Mouse (Mus musculus) E14TG2a.4 (cell line): Measurements from ENCODE around the gene Gria4.

Source experiments
- H3K27me3 ChIP-seq: 2 replicates; pipeline ENCODE4 v1.6.1; 2014; ENCODE audit warnings: low read length, control low read depth; ENCODE audit not compliant: insufficient read depth
- H3K36me3 ChIP-seq: 2 replicates; pipeline ENCODE4 v1.6.1; 2014; ENCODE audit warnings: low read length, control low read depth; ENCODE audit not compliant: insufficient read depth
- H3K4me1 ChIP-seq: replicated peaks from 2 replicates; pipeline ENCODE4 v1.6.1; 2014; ENCODE audit warnings: low read depth, low read length, control low read depth
- H3K4me3 ChIP-seq: replicated peaks from 2 replicates; pipeline ENCODE4 v1.5.1; 2014; ENCODE audit warnings: mild to moderate bottlenecking, low read length
- H3K9me3 ChIP-seq: 2 replicates; pipeline ENCODE4 v1.6.1; 2014; ENCODE audit warnings: low read length, control low read depth
- CTCF ChIP-seq: conservative IDR thresholded peaks from 2 replicates; pipeline ENCODE4 v1.5.1; 2014; ENCODE audit warnings: low read length
- NANOG ChIP-seq: IDR thresholded peaks from 2 replicates; pipeline ENCODE4 v1.6.1; 2014; ENCODE audit warnings: borderline replicate concordance, low read length, mixed read lengths
- POU5F1 ChIP-seq: IDR thresholded peaks from 2 replicates; pipeline ENCODE4 v1.6.1; 2014; ENCODE audit warnings: low read length, borderline replicate concordance

The Gria4 gene

GRCm38 (mm10) chr9:4631910-4632309 lies 164.1 kb downstream of the Gria4 start:
- TF ChIP-seq NANOG (no peak), POU5F1 (no peak), CTCF (no peak)
- no peaks in the 10 kb centered on the region for H3K9me3 ChIP-seq
- H3K36me3 ChIP-seq: no peaks in the 10 kb centered on the region
- no peaks in the 10 kb centered on the region for H3K4me1 ChIP-seq
- H3K4me3 ChIP-seq: no peak overlapping the region
- no peaks in the 10 kb centered on the region for H3K27me3 ChIP-seq

DNA sequence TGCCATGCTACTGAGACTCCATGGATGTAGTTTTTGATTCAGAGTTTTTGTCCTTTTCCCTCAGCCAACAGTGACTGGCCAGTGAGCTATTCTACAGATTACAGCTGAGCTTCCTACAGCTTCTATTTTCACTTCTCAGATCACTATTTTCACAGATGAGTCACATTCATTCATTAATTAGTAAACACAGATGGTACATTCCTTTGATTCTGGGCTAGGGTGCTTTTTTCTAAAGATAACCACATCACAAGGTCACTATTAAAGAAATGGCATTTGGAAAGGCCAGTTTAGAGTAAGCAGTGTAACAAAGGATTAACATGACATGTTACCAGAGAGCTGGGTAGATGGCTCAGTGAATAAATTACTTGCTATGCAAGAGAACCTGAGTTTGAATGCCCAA lies 180.7 kb downstream of the Gria4 start:
- TF ChIP-seq CTCF: no peak
- no peak for TF ChIP-seq NANOG
- TF ChIP-seq POU5F1: no peak
- Histone ChIP-seq H3K4me1 (no peaks in the 10 kb centered on the region), H3K4me3 (no peak overlapping the region), H3K27me3 (no peaks in the 10 kb centered on the region), H3K9me3 (no peaks in the 10 kb centered on the region), H3K36me3 (no peaks in the 10 kb centered on the region)

- H3K36me3 ChIP-seq: no peaks in the 10 kb centered on the region
- TF ChIP-seq NANOG: no peak
- no peaks in the 10 kb centered on the region for H3K9me3 ChIP-seq
These were observed 190.7 kb downstream of the Gria4 start for GRCm38 (mm10) chr9:4605354-4605753.

GRCm38 (mm10) chr9:4604236-4604635 lies 191.8 kb downstream of the Gria4 start:
- Histone ChIP-seq H3K27me3 (no peaks in the 10 kb centered on the region), H3K36me3 (no peaks in the 10 kb centered on the region), H3K4me3 (no peak overlapping the region), H3K4me1 (no peaks in the 10 kb centered on the region), H3K9me3 (no peaks in the 10 kb centered on the region)
- no peak for TF ChIP-seq NANOG
- no peak for TF ChIP-seq POU5F1
- TF ChIP-seq CTCF: no peak

More at GRCm38 (mm10) chr9:4605354-4605753, 190.7 kb downstream of the Gria4 start:
- Histone ChIP-seq H3K27me3 (no peaks in the 10 kb centered on the region), H3K4me3 (no peak overlapping the region), H3K4me1 (no peaks in the 10 kb centered on the region)

DNA sequence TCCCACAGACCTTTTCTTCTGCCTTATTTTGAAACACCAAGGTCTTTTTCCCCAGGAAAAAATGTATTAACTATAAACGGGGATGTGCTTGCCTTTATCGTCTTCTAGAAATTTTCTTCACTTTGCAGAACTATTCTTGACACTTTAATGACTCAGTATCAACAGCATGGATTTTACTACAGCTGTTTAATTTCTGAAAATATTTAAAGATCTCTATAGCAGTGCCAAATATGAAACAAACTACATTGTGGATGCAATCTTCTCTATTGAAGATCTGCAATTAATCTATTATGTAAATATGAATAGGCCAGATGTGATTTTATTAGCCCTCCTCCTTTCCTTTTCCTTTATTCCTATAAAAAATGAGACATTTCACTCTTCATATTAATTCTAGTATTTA lies 194.2 kb downstream of the Gria4 start:
- Histone ChIP-seq H3K36me3 (no peaks in the 10 kb centered on the region), H3K4me1 (no peaks in the 10 kb centered on the region), H3K4me3 (no peak overlapping the region), H3K9me3 (no peaks in the 10 kb centered on the region), H3K27me3 (no peaks in the 10 kb centered on the region)
- no peak for TF ChIP-seq CTCF
- TF ChIP-seq NANOG: no peak

DNA sequence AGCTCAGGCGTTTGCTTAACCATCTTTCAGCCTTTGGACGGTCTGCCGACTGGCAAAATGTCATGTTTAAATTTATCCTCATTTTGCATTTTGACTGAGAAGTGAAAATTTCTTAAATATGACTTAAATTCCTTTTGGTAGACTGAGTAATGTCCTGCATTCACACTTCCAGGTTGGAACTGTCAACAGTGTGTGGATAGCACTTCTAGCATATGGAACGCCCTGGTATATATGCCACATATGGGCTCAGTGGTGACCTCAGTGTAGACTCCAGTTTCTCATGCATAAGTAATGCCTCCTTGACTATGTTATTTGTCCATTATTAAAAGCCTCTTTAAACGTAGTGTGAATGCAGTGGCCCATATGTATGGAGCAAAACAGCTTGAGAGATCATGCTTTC lies 222.4 kb downstream of the Gria4 start:
- no peaks in the 10 kb centered on the region for H3K36me3 ChIP-seq
- no peak overlapping the region for H3K4me3 ChIP-seq
- H3K4me1 ChIP-seq: no peaks in the 10 kb centered on the region
- H3K9me3 ChIP-seq: no peaks in the 10 kb centered on the region
- H3K27me3 ChIP-seq: no peaks in the 10 kb centered on the region
- TF ChIP-seq NANOG (no peak), CTCF (no peak), POU5F1 (no peak)

- Histone ChIP-seq H3K4me1 (no peaks in the 10 kb centered on the region), H3K9me3 (no peaks in the 10 kb centered on the region), H3K27me3 (no peaks in the 10 kb centered on the region), H3K4me3 (no peak overlapping the region), H3K36me3 (no peaks in the 10 kb centered on the region)
- no peak for TF ChIP-seq POU5F1
- TF ChIP-seq CTCF: no peak
- TF ChIP-seq NANOG: no peak
These were observed 240.5 kb downstream of the Gria4 start for GRCm38 (mm10) chr9:4555415-4555959.

DNA sequence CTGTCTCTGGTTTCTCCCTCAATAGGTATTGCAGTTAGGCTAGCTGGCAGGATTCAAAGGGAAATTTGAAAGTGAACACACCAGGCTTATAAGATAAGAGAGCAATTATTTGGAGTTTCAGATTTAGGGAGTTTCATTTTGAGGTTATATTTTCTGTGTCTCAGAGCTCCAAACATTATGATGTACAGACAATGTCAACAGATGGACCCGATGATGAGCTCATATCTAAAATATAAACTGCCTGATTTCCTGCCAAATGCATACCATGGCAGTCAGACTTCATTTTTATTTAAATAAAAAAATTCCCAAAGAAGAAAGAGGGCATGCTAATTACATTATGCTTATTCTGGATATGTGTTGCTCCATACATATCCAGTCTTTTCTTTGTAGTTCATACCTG lies 256.8 kb downstream of the Gria4 start:
- no peak for TF ChIP-seq POU5F1
- no peak for TF ChIP-seq CTCF
- TF ChIP-seq NANOG: no peak
- no peaks in the 10 kb centered on the region for H3K27me3 ChIP-seq
- no peaks in the 10 kb centered on the region; the same call in 1 of the 2 replicates for H3K4me1 ChIP-seq
- H3K4me3 ChIP-seq: no peak overlapping the region
- H3K36me3 ChIP-seq: no peaks in the 10 kb centered on the region
- no peaks in the 10 kb centered on the region for H3K9me3 ChIP-seq

DNA sequence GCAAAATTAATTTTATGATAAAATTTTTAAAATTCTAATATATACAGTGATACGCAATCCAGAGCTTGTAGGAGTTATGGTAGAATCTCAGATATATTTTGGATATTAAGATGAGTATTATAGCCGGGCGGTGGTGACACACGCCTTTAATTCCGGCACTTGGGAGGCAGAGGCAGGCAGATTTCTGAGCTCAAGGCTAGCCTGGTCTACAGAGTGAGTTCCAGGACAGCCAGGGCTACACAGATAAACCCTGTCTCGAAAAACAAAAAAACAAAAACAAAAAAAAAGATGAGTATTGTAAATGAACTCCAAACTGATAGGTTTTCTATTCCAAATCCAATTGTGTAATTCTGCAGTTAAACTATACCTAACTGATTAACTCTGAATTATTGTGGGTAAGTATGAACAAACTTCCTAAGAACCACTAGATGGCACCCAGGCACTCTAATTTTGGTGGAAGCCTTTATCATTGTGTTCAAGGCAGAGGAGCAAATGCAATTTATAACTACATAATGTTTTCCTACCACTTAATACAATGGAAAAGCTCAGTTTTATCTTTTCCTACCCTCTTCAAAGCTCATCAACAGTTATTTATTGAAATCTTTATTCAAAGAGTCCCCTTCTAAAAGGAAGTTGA lies 259.4 kb downstream of the Gria4 start:
- Histone ChIP-seq H3K4me3 (no peak overlapping the region), H3K36me3 (no peaks in the 10 kb centered on the region), H3K4me1 (no peaks in the 10 kb centered on the region; the same call in 1 of the 2 replicates), H3K9me3 (no peaks in the 10 kb centered on the region), H3K27me3 (no peaks in the 10 kb centered on the region)
- TF ChIP-seq CTCF (peak; percentile 17; the same call in 1 of the 2 replicates), NANOG (no peak)
